Mouse (Mus musculus): ENCODE data around the gene Tent2.

GRCm38 (mm10) chr13:93189416-93189815 lies 2.8 kb downstream of the Tent2 start:
- TF ChIP-seq CTCF (IDR thresholded peaks at IDR 0.05; ENCODE audit: control insufficient read depth, insufficient read depth, low read length) (no peak), POLR2A (IDR thresholded peaks at IDR 0.05; ENCODE audit: borderline replicate concordance, control insufficient read depth, low read depth, low read length) (no peak)
